Mouse (Mus musculus): ENCODE results near the gene Tm7sf2. TPM values are rescaled to one million over a fixed set of nuclear protein-coding genes. Genes with fewer than 3 reads are reported as not detected.
"Not testable (repeated sequence)": the region's sequence is repeated elsewhere in the genome, so short reads cannot be mapped to it uniquely, and the experiment has no call there.

Gene Tm7sf2
- total RNA-seq, 2 experiments from 2014 or later, result 60.0 to 70.8 TPM

- no peak for DNase-seq (ENCODE audit: low spot score in 2 of 2)
These were observed 22.5 kb downstream of the Tm7sf2 start for GRCm38 (mm10) chr19:6045366-6046293.

GRCm38 (mm10) chr19:6044102-6044501, 24.1 kb downstream of the Tm7sf2 start:
- DNase-seq (ENCODE audit: low spot score in 2 of 2), result not testable (repeated sequence)

DNA sequence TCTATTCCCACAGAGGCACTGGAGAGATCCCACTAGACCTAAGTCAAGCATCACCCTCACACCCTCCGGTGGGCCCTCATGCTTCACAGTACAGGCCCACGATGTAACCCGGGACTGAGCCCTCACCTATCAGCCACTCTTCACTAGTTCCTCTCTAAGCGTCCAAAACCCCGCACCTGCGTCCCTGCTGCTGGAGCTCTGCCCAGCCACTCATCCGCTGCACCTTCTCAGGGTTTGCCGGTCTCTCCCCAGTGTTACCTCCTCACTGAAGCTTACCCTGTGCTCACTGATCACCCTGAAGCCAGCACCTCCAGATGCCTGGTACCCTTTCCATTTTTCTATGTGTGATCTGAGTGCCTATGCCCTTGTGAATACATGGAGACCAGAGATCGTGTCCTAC, 25.9 kb downstream of the Tm7sf2 start:
- no peak for DNase-seq (ENCODE audit: low spot score in 2 of 2)

DNA sequence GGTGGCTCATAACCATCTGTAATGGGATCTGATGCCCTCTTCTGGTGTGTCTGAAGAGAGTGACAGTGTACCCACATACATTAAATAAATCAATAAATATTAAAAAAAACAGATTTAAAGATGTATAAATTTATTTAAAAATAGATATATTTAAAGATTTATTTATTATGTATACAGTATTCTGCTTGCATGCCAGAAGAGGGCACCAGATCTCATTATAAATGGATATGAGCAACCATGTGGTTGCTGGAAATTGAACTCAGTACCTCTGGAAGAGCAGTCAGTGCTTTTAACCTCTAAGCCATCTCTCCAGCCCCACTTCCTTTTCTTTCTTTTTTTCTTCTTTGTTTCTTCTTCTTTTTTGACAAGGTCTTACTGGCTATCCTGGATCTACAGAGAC, 28.2 kb downstream of the Tm7sf2 start:
- no peak for DNase-seq (ENCODE audit: low spot score in 2 of 2)

GRCm38 (mm10) chr19:6038326-6038725, 29.8 kb downstream of the Tm7sf2 start:
- DNase-seq (ENCODE audit: low spot score in 2 of 2), result no peak

DNA sequence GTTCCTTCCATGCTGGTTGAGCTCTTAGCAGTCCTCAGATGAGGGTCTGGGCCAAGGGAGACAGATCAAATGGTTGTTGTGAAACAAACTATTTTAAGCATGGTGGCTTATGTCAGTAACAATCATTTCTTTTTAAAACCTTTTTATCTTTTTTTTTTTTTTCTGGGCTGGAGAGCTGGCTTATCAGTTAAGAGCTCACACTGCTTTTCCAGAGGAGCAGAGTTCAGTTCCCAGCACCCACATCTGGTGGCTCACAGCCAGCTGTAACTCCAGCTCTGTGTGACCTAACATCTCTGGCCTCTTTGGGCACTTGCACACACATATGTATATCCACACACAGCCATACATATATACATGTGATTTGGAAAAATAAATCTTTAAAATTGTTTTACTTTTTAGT, 30.5 kb downstream of the Tm7sf2 start:
- no peak for DNase-seq (ENCODE audit: low spot score in 2 of 2)

DNA sequence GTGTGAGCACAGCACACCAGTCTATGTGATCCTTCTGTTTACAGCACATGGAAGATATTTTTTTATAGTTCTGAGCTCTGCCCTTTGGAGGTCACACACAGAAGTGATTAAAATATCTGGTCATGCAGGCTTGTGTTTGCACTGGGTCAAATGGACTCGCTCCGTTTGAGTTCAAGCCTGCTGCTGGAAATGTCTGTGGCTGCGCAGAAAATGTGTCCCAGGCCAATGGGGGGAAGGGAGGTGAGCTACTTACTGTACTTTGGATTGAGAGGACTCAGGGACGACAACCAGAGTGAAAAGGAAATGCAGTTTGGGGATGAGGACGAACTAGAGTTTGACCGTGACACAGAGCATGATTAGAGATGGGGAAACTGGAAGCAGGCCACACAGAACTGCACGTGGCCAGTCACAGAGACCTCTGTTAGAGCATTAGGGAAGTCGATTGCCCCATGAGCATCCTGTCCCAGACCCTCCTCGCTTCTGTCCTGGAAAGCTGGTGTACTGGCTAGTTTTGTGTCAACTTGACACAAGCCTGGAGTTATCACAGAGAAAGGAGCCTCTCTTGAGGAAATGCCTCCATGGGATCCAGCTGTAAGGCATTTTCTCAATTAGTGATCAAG, 32.1 kb downstream of the Tm7sf2 start:
- no peak for DNase-seq (ENCODE audit: low spot score in 2 of 2)

GRCm38 (mm10) chr19:6030520-6031280, 37.5 kb downstream of the Tm7sf2 start:
- no peak for DNase-seq (ENCODE audit: low spot score in 2 of 2)

DNA sequence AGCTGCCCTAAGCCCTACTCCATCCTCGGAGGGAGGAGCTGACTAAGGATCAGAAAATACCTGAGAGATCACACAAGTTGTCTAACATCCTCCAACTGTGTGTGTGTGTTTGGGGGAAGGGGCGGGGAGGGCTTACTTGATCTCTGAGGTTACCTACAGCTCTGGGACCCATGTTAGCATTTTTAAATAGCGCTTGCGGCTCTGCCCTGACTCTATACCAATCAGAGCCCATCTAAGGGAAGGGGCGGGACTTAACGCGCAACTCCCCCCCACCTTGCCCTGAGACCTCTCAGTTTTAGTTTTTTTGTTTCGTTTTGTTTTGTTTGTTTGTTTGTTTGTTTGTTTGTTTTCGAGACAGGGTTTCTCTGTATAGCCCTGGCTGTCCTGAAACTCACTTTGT, 38.7 kb downstream of the Tm7sf2 start:
- DNase-seq (ENCODE audit: low spot score in 2 of 2), result no peak

DNA sequence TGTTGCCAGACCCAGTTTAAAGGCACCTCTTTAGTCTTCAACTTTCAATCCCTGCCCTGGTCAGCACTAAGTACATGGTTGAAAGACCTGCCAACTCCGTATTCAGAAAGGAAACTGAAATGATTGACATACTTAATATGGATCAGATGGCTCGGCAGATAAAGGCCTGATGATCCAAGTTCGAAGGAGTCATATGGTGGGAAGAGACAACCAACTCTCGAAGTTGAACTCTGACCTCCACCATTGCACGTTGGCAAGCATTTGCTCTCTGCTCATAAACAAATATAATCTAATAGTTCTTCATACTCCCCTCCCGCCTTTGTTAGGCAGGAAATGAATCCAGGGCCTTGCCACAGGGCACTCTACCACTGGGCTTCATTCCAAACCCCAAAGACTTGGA, 39.2 kb downstream of the Tm7sf2 start:
- DNase-seq (ENCODE audit: low spot score in 2 of 2), result no peak

DNA sequence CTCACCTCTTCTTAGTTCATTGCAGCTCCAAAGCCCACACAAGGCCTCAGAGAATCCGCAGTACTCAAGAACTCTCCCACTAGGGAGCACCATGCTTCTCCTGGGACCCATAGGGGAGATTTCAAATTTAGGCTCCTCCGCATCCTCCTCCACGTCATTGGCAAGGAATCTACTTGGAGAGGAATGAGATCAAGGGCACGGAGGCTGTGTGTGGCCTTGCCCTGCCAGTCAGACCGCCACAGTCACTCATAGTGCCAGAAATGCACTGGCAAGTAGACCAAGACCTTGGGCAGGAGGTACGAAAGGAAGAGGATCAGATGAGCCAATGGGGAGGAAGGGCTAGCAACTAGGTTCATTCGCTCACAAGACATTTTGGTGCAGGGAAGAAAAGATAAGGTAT, 44.2 kb downstream of the Tm7sf2 start:
- DNase-seq (ENCODE audit: low spot score in 2 of 2), result no peak

DNA sequence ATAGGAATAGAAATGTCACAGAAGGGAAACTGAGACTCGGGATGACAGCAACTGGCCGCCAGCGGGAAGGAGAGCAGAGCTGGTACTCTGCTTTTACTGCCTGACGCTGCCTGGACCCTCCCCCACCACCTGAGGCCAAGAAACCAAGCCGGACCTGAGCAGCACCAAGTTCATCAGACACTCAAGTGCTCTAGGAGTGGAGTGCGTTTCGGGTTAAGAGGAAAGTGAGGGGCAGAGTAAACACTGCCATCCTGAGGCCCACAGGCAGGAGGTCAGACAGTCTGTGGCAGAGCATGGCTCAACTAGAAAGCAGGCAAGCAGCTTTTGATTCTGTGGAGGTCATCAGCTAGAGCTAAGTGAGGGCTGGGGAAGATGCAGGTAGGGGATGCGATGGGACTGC, 45.1 kb downstream of the Tm7sf2 start:
- no peak for DNase-seq (ENCODE audit: low spot score in 2 of 2)

- DNase-seq (ENCODE audit: low spot score in 2 of 2), result no peak
These were observed 47.9 kb downstream of the Tm7sf2 start for GRCm38 (mm10) chr19:6020276-6020675.

DNA sequence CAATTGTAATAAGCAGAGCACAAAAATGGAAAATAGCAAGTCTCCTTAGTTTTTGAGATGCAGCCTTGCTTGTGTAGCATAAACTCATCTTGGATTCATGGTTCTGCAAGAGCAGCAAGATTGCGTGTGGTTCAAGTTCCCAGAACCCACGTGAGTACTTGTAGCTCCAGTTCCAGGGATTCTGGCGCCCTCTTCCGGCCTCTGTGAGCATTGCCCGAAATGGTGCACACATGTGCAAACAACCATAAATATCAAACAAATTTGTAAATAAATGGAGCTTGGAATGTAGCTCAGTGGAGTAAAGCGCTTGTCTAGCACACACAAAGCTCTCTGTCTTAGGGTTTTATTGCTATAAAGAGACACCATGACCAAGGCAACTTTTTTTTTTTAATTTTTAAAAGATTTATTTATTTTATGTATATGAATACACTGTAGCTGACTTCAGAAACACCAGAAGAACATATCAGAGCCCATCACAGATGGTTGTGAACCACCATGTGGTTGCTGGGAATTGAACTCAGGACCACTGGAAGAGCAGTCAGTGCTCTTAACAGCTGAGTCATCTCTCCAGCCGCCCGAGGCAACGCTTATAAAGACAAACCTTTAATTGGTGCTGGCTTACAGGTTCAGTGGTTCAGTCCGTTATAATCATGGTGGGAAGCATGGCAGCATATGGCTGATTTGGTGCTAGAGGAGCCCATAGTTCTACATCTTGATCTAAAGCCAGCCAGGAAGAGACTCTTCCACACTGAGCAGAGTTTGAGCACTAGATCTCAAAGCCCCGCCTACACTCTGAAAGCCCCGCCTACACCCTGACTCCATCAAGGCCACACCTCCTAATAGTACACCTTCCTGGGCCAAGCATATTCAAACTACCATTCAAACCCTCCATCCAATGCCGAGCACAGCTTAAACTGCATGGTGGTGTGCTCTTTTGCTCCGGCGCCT, 49.8 kb downstream of the Tm7sf2 start:
- peak; percentile 87 to 88 for DNase-seq (ENCODE audit: low spot score in 2 of 2)

- DNase-seq (ENCODE audit: low spot score in 2 of 2), result peak; percentile 13 to 16
These were observed 51.6 kb downstream of the Tm7sf2 start for GRCm38 (mm10) chr19:6016532-6016931.

GRCm38 (mm10) chr19:6015511-6016315, 52.5 kb downstream of the Tm7sf2 start, which contains the start of gene Capn1:
Gene Capn1 (minus strand): TSS chr19:6015897.
- DNase-seq (ENCODE audit: low spot score in 2 of 2), result peak; percentile 63 to 73

DNA sequence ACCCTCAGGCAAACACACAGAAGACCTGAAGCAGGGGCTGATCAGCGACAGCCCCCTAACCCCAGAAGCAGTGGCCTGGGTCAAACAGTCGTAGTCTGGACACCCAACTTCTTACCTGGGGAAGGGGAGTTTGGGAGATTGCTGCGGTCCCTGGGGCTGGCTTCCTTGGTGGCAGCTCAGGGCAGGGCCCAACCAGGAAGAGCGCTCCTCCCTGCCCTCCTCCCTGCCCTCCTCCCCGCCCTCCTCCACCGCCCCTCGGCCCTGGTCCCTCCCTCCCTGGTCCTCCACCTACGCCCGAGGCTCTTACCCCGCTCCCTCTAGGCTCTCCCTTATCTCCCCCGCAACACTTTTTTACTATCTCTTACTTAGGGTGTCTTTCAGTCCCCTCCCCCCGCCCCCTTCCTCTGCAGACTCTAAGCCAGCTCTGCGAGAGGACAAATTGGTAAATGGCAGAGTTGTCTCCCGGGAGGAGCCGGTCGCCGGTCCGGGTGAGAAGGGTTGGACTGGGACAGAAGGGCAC, 53.1 kb downstream of the Tm7sf2 start:
- peak in 1 of 2 experiments; percentile 14 for DNase-seq (ENCODE audit: low spot score in 2 of 2)

DNA sequence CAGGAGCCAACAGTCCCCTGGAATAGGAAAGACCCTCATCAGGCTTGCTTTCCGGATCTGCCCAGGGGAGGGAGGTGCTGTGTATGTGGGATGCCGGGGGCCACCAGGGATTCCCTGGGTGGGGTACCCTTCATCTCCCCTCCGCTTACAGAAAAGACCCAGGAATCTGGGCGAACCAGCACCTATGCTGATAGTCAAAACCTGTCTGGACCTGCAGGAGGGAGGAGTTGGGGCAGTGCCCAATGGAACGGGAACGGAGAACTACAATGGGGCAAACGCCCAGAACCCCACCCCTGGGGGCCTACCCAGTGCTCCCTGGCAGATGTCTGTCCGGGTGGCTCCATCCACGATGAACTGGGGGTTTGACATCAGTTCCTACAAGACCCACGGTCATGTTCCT, 54.5 kb downstream of the Tm7sf2 start:
- DNase-seq (ENCODE audit: low spot score in 2 of 2), result no peak
